Mouse (Mus musculus) olfactory bulb, adult 2 months (tissue): Measurements from ENCODE around the gene Fstl1. TPM values are rescaled to one million over a fixed set of nuclear protein-coding genes. Genes with fewer than 3 reads are reported as not detected.

Source experiments
- H3K27ac ChIP-seq: fragments of 200-500 bp; 2 replicates; pipeline ENCODE4 v1.5.1; 2012; ENCODE audit warnings: low read depth, low read length; ENCODE audit not compliant: insufficient read depth
- H3K4me1 ChIP-seq: fragments of 200-500 bp; 2 replicates; pipeline ENCODE4 v1.6.1; 2012; ENCODE audit warnings: low read length; ENCODE audit not compliant: control insufficient read depth, insufficient read depth
- H3K4me3 ChIP-seq: fragments of 200-500 bp; 2 replicates; pipeline ENCODE4 v1.5.1; 2012; ENCODE audit warnings: mild to moderate bottlenecking, low read depth, low read length, moderate library complexity; ENCODE audit not compliant: insufficient read depth
- CTCF ChIP-seq: fragments of 200-500 bp; IDR thresholded peaks from 2 replicates; pipeline ENCODE4 v1.5.1; 2012; ENCODE audit warnings: low read depth, mild to moderate bottlenecking, low read length, moderate library complexity; ENCODE audit not compliant: insufficient read depth
- POLR2A ChIP-seq: fragments of 200-500 bp; IDR thresholded peaks from 2 replicates; pipeline ENCODE4 v1.6.1; 2012; ENCODE audit warnings: mild to moderate bottlenecking, low read depth, low read length, moderate library complexity; ENCODE audit not compliant: insufficient read depth
- WGBS: fragments of 180-500 bp; shearing (Covaris S2); methylation state at CpG from one replicate; pipeline ENCODE4 v1.1.7; 2018; 5-methylcytosine and 5-hydroxymethylcytosine counted together
- polyA plus RNA-seq: library from polyadenylated mRNA; stranded (reverse); fragments of >200 nt; gene quantifications from 2 replicates; pipeline ENCODE4 v1.2.4, GENCODE M21; 2012; ENCODE audit warnings: low replicate concordance; ENCODE audit not compliant: missing spikeins, insufficient read depth, insufficient read length

Gene Fstl1
- polyA plus RNA-seq, 1 experiment = not detected

- no peaks in the 10 kb centered on the region for H3K4me1 ChIP-seq
- TF ChIP-seq CTCF (no peak), POLR2A (no peak)
- no peak overlapping the region for H3K27ac ChIP-seq
- H3K4me3 ChIP-seq = no peak overlapping the region
- 38% methylated on average over 2 of the region's 2 CpGs for WGBS
These were observed 23.8 kb upstream of the Fstl1 start for GRCm38 (mm10) chr16:37752876-37753275.

DNA sequence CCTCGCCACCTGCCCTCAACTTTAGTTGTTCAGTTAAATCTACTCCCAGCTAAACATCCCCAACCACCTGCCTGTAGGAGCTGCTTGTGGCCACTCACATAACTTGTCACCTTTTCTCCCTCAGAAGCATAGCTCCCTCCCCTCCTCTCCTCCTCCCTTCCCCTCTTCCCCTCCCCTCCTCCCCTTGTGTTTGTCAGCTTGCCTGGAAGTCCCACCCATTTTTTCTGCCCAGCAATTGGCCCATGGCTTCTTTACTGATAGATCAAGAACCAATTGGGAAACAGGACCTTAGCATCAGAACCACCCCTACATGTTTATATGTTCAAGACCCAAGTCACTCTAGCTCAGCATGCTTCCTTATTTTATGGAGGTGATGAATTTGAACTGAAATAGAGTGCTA, 22.9 kb upstream of the Fstl1 start:
- WGBS = 97% methylated on average over 1 of the region's 1 CpGs
- TF ChIP-seq CTCF (no peak), POLR2A (no peak)

GRCm38 (mm10) chr16:37754483-37754882, 22.2 kb upstream of the Fstl1 start:
- Histone ChIP-seq H3K4me1 (no peaks in the 10 kb centered on the region), H3K27ac (no peak overlapping the region), H3K4me3 (no peak overlapping the region)
- TF ChIP-seq CTCF (no peak), POLR2A (no peak)
- 77% methylated on average over 4 of the region's 4 CpGs for WGBS

More for the DNA sequence above, 22.9 kb upstream of the Fstl1 start:
- Histone ChIP-seq H3K27ac (no peak overlapping the region), H3K4me1 (no peaks in the 10 kb centered on the region), H3K4me3 (no peak overlapping the region)

DNA sequence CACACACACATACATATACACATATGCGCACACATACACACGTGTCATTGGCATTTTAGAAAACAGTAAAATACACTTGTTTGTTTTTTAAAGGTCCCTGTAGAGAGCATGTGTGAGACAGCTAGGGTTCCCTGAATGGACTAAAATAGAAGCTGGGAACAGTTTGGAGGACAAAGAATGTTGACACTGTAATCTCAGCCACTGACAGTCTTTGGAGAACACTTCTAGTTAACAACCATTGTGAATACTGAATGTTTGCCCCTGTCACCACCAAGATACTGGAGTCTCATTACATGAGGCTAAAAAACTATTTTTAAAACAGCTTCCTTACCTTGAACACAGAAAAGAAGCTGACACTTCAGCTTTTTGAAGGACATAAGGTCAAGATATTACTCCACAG, 19.4 kb upstream of the Fstl1 start:
- no peak for TF ChIP-seq POLR2A
- no peak for TF ChIP-seq CTCF
- H3K4me1 ChIP-seq = no peaks in the 10 kb centered on the region
- H3K27ac ChIP-seq = no peak overlapping the region
- H3K4me3 ChIP-seq = no peak overlapping the region
- 82% methylated on average over 2 of the region's 2 CpGs for WGBS

DNA sequence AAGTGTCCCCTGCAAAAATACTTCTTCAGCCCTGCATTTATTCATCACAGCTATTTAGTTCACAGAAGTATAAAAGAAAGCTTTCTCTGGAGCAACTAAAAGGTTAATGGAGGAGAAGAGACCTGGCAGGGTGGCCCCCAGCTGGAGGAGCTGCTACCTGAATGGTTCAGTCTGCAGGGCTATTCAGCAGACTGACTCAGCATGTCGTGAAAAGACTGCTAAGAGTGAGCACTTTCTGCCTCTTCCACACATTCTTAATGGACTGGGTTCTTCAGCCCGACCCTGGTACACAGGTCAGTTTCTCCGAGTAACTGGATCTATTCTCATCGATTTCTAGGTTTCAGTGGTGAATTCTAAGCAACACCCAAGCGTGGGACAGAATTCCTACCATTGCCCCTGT, 12.9 kb upstream of the Fstl1 start:
- Histone ChIP-seq H3K4me1 (no peaks in the 10 kb centered on the region), H3K4me3 (no peak overlapping the region), H3K27ac (no peak overlapping the region)
- WGBS = 52% methylated on average over 5 of the region's 5 CpGs
- no peak for TF ChIP-seq CTCF
- TF ChIP-seq POLR2A = no peak

DNA sequence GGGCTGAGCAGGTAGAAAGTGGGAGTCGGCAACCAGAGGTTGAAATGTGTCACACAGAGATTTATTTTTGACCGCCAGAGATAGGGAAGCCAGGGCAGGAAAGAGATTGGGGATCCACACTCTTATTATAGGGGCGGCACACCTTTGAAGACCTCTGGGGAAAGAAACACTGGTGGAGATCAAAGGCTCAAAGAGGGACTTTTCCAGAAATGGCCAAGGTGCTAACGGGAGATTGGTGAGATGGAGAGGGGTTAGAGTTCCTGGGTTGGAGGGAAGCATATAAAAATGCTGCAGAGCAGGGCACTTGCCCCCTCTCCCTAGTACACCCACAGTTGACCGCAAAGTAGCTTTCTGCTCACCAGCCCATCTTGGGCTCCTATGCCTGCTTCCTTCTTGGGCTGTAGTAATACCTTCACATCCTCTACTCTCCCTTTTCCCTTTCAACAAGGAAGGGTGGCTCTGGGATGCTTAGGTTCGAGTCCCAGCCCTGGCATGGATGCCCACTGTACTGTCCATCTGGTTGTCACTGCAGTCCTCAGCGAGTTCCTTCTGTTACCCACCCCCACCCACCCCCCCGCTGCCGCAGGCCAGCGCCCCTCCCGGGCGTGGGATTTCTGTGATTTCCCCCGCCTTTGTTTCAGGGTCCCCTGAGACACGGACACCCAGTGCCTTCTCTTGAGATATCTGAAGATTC, 360 bp upstream of the Fstl1 start:
- 34% methylated on average over 14 of the region's 14 CpGs for WGBS
- TF ChIP-seq CTCF (no peak), POLR2A (no peak)
- peaks cover 6% of the 10 kb centered on the region; the same call in 1 of the 2 replicates for H3K4me1 ChIP-seq
- no peak overlapping the region for H3K27ac ChIP-seq
- H3K4me3 ChIP-seq = peak overlapping the region; percentile 72

DNA sequence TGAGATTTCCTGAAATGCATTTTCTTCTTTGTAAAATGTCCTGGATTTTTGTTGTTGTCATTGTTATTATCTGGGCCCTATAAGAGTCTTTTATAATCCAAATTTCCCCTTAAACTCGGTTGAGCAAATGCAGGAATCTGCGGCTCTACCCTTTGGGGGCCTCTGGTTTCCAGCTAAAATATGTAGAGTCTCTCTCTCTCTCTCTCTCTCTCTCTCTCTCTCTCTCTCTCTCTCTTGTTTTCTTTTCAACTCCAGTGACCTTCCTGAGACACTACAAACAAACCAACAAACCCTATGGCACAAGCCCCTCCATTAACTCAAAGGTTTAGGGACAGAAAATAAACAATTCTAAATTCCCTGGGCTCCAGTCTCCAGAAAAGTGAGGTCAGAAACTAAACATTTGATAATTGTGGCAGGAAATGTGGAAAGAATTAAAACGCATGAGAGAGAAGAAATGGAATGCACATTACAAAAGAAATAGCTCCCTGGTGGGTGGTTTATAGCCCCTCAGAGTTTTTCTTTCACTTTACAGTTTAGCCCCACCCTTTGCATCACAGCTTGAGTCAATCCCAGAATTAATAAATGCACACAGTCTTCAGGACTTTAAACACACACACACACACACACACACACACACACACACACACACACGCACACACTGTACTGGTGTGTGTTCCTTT, 1.3 kb downstream of the Fstl1 start:
- no peak for TF ChIP-seq CTCF
- TF ChIP-seq POLR2A = no peak
- H3K4me3 ChIP-seq = no peak overlapping the region
- no peak overlapping the region for H3K27ac ChIP-seq
- WGBS = 28% methylated on average over 4 of the region's 4 CpGs
- peaks cover 6% of the 10 kb centered on the region; the same call in 1 of the 2 replicates for H3K4me1 ChIP-seq

- Histone ChIP-seq H3K4me3 (no peak overlapping the region), H3K4me1 (peaks cover 6% of the 10 kb centered on the region; the same call in 1 of the 2 replicates), H3K27ac (no peak overlapping the region)
- TF ChIP-seq CTCF (no peak), POLR2A (no peak)
- WGBS = 44% methylated on average over 5 of the region's 5 CpGs
These were observed 1.9 kb downstream of the Fstl1 start for GRCm38 (mm10) chr16:37778529-37778928.

DNA sequence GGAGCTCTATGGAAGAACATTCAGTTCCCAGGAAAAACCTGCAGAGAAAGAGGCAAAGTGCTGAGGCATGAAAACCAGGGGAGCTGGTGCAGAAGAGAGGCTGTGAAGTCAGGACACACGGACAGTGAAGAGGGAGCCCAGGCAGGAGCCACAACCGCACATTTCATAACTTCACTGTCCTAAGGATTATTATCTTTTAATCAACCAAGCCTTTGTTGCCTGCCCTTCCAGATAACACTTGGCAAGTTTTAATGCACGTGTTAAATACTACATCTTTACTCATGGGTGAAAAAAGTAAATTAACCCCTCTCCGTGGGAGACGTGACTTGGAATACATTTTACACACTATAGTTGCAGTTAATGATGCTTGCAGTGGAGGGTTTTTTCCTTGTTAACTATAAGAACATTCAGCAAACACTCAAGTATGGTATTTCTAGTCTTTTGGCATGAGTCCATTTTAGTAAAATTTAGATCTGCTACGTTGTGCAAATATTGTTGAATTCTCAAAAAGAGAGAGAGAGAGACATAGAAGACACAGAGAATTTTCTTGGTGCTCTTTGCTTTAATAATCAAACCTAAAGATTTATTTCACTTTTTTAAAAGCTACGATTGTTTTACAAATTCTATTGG, 3.1 kb downstream of the Fstl1 start:
- TF ChIP-seq CTCF = no peak
- TF ChIP-seq POLR2A = no peak
- no peak overlapping the region for H3K4me3 ChIP-seq
- H3K4me1 ChIP-seq = peaks cover 6% of the 10 kb centered on the region; the same call in 1 of the 2 replicates
- no peak overlapping the region for H3K27ac ChIP-seq
- WGBS = 69% methylated on average over 7 of the region's 7 CpGs
